Mouse (Mus musculus) heart, embryonic 11.5 days (tissue): ENCODE measurements around the gene Fam168b. TPM values are rescaled to one million over a fixed set of nuclear protein-coding genes. Genes with fewer than 3 reads are reported as not detected.

Experiments used
- ATAC-seq: fragments of 200-750 bp; cut with Nextera tagmentation; replicated peaks from 2 replicates; pipeline ENCODE4 v1.8.0; 2017; ENCODE audit warnings: moderate library complexity; ENCODE audit not compliant: insufficient number of reproducible peaks, low FRiP score, low TSS enrichment
- H3K27ac ChIP-seq: fragments of 300-500 bp; sonication (generic); 2 replicates; pipeline ENCODE4 v1.5.1; 2014; ENCODE audit warnings: mild to moderate bottlenecking, low read depth, low read length
- H3K27me3 ChIP-seq: fragments of 300-500 bp; sonication (generic); 2 replicates; pipeline ENCODE4 v1.6.1; 2014; ENCODE audit warnings: mild to moderate bottlenecking, low read length, mixed read lengths; ENCODE audit not compliant: control insufficient read depth, insufficient read depth
- H3K36me3 ChIP-seq: fragments of 300-500 bp; sonication (generic); 2 replicates; pipeline ENCODE4 v1.6.1; 2014; ENCODE audit warnings: mild to moderate bottlenecking, low read length, moderate library complexity, mixed read lengths; ENCODE audit not compliant: control insufficient read depth, insufficient read depth
- H3K4me1 ChIP-seq: fragments of 300-500 bp; sonication (generic); 2 replicates; pipeline ENCODE4 v1.6.1; 2014; ENCODE audit warnings: low read length; ENCODE audit not compliant: control insufficient read depth, insufficient read depth
- H3K4me2 ChIP-seq: fragments of 300-500 bp; sonication (generic); 2 replicates; pipeline ENCODE4 v1.6.1; 2014; ENCODE audit warnings: mild to moderate bottlenecking, moderate library complexity
- H3K4me3 ChIP-seq: fragments of 300-500 bp; sonication (generic); 2 replicates; pipeline ENCODE4 v1.5.1; 2014; ENCODE audit warnings: low read depth, low read length
- H3K9ac ChIP-seq: fragments of 300-500 bp; sonication (generic); 2 replicates; pipeline ENCODE4 v1.6.1; 2014; ENCODE audit warnings: mild to moderate bottlenecking, low read depth, low read length, moderate library complexity
- H3K9me3 ChIP-seq: fragments of 300-500 bp; sonication (generic); replicated peaks from 2 replicates; pipeline ENCODE4 v1.6.1; 2016; ENCODE audit warnings: low read length; ENCODE audit not compliant: control insufficient read depth
- WGBS: fragments of 180-500 bp; shearing (Covaris S2); extraction: QIAGEN DNeasy Blood & Tissue Kit; methylation state at CpG from one replicate; pipeline ENCODE4 v1.1.7; 2014; ENCODE audit not compliant: insufficient replicate concordance; 5-methylcytosine and 5-hydroxymethylcytosine counted together
- polyA plus RNA-seq: library from polyadenylated mRNA; unstranded; fragments of >200 nt; fragmentation: Nextera tagmentation; extraction: Ambion mirVana; gene quantifications from 2 replicates; pipeline ENCODE4 v1.2.1, GENCODE M21; 2014

Gene Fam168b
- polyA plus RNA-seq, 1 experiment from 2014 or later: 33.0 TPM

GRCm38 (mm10) chr1:34858671-34859070, 15.8 kb upstream of the Fam168b start:
- Histone ChIP-seq H3K4me3 (no peak overlapping the region), H3K4me1 (peaks cover 4% of the 10 kb centered on the region; the same call in 1 of the 2 replicates), H3K9ac (no peak overlapping the region), H3K9me3 (no peaks in the 10 kb centered on the region), H3K36me3 (no peaks in the 10 kb centered on the region), H3K4me2 (no peak overlapping the region), H3K27ac (no peak overlapping the region), H3K27me3 (no peaks in the 10 kb centered on the region)
- WGBS: 68% methylated on average over 5 of the region's 5 CpGs
- no peak for ATAC-seq

DNA sequence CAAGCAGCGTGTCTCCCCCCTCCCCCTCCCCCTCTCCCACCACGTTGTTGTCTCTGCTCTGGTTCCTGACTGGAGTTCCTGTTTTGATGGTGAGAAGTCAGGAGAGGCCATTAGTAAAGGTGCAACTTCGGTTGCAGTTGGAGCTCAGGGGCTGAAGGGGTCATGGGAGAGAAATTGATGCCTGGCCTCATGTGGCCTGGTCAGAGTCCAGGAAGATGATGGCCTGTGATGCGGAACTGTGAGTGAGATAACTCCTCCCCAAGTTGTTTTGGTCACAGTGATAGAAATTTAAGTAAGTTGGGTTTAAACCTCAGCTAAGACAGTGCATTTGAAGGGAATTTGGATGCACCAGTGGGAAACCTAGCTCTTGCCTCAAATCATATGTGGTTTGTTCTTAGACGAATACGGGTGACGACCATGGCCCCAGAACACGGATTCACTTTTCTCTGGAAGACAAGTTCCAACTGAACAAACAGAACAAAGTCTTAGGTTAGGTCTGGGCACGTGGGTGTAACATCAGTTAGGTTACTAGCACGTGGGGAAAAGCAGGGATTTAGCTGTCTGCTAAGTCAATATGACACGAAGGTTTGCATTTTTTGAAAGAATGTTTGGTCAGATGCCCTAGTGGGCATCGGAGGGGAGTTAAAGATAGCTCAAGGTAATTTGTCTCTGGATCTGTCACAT, 12.3 kb upstream of the Fam168b start:
- no peak overlapping the region for H3K4me3 ChIP-seq
- ATAC-seq: no peak
- no peak overlapping the region for H3K4me2 ChIP-seq
- no peaks in the 10 kb centered on the region for H3K36me3 ChIP-seq
- H3K9me3 ChIP-seq: no peaks in the 10 kb centered on the region
- peaks cover 11% of the 10 kb centered on the region for H3K4me1 ChIP-seq
- H3K9ac ChIP-seq: no peak overlapping the region
- 74% methylated on average over 12 of the region's 12 CpGs for WGBS
- H3K27ac ChIP-seq: no peak overlapping the region
- no peaks in the 10 kb centered on the region for H3K27me3 ChIP-seq

GRCm38 (mm10) chr1:34853786-34854185, 10.9 kb upstream of the Fam168b start:
- H3K27ac ChIP-seq: no peak overlapping the region
- ATAC-seq: no peak
- H3K4me2 ChIP-seq: no peak overlapping the region
- no peaks in the 10 kb centered on the region for H3K36me3 ChIP-seq
- H3K9ac ChIP-seq: no peak overlapping the region
- H3K4me3 ChIP-seq: no peak overlapping the region
- WGBS: 89% methylated on average over 2 of the region's 2 CpGs
- no peaks in the 10 kb centered on the region for H3K9me3 ChIP-seq
- peaks cover 11% of the 10 kb centered on the region for H3K4me1 ChIP-seq
- no peaks in the 10 kb centered on the region for H3K27me3 ChIP-seq

DNA sequence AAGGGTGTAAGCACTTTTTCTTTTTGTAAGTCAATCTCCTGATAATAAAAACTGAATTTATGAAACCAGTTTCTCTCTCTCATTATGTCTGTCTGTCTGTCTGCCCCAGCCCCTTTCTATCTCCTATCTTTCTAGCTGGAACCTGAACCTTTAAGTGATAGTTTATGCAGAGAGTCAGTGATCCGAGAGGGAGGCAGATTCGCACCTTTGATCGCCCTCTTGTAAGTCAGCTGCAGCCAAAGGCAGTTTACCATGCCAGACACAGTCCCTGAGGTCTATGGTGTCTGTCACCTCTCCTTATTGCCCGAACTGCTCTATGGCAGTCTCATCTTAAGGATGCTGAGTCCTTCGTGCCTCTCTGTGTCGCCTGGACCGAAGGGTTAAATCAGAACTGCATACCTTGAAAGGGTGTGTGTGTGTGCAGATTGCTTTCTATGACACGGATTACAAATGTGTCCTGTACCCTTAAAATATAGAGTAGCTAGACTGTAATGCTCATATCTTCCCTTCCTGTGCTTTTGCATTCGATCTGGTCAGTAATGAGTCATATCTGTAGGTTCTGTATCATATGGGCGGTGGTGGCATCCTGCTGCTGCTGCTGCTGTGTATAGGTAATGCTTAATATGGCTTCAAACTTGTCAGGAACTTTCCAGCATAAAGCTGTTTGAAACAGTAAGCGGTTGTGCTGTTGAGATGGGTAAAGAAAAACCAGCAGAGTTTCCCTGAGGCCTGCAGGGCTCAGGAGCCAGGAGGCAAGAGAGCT, 9.4 kb upstream of the Fam168b start:
- H3K36me3 ChIP-seq: no peaks in the 10 kb centered on the region
- no peak overlapping the region for H3K9ac ChIP-seq
- WGBS: 77% methylated on average over 11 of the region's 11 CpGs
- H3K27me3 ChIP-seq: no peaks in the 10 kb centered on the region
- no peak for ATAC-seq
- H3K4me3 ChIP-seq: no peak overlapping the region
- peaks cover 11% of the 10 kb centered on the region for H3K4me1 ChIP-seq
- H3K4me2 ChIP-seq: peak overlapping the region; percentile 24
- H3K9me3 ChIP-seq: no peaks in the 10 kb centered on the region
- H3K27ac ChIP-seq: peak overlapping the region; percentile 69; the same call in 1 of the 2 replicates

DNA sequence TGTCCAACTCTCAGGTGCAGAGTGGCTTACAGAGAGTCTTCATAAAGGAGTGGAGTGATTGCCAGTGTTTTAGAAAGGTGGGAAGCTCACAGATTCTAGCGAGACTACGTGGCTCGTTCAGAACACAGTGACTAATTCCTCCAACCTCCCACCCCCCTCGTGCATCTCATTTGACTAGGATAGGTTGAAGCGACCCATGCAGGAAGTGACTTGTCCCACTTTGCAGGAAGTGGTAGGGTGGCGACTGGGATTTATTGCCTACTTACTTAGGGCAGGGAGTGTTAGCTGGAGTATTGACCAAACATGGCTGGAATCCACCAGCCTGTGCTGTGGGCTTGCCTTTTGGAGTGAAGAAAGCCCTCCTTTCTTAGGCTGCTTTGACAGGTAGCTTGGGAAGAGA, 8.7 kb upstream of the Fam168b start:
- no peaks in the 10 kb centered on the region for H3K9me3 ChIP-seq
- H3K27ac ChIP-seq: no peak overlapping the region
- 62% methylated on average over 6 of the region's 6 CpGs for WGBS
- H3K4me3 ChIP-seq: no peak overlapping the region
- peaks cover 11% of the 10 kb centered on the region for H3K4me1 ChIP-seq
- ATAC-seq: no peak
- no peak overlapping the region for H3K9ac ChIP-seq
- H3K36me3 ChIP-seq: no peaks in the 10 kb centered on the region
- H3K4me2 ChIP-seq: no peak overlapping the region; the same call in 1 of the 2 replicates
- no peaks in the 10 kb centered on the region for H3K27me3 ChIP-seq

GRCm38 (mm10) chr1:34850343-34851136, 7.7 kb upstream of the Fam168b start:
- Histone ChIP-seq H3K4me1 (peaks cover 11% of the 10 kb centered on the region), H3K9me3 (no peaks in the 10 kb centered on the region), H3K27me3 (no peaks in the 10 kb centered on the region), H3K4me3 (peak overlapping the region; percentile 78), H3K36me3 (no peaks in the 10 kb centered on the region), H3K27ac (no peak overlapping the region), H3K4me2 (peak overlapping the region; percentile 89), H3K9ac (peak overlapping the region; percentile 87)
- 43% methylated on average over 11 of the region's 11 CpGs for WGBS
- no peak; the same call in 1 of the 2 replicates for ATAC-seq

DNA sequence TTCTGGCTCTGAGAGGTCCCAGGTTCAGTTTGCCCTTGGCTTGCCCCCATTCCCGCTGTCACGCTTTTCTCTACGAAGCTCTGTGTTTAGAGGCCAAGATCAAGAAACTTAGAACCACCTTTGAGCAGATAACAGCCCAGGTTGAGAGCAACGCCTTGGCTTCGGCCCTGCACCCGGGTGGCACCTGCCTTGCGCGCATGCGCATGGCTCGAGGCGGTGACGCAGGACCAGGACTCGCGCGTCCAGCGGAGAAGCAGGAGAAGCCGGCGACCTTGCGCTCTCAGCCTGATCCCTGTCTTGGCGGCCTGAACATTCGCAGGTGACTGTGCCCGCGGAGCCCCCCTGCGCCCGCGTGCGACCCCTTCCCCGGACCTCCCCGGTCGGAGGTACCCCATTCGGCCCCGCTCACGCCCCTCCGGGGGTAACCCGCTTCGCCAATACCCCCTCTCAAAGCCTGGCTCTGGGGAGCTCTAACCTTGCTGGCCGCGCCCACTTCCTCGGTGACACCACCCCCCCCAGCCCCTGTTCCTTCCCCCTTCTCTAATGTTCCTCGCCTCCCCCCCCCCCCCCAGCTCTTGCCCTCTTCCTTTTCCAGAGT, 7.0 kb upstream of the Fam168b start, which contains the start of gene Plekhb2:
Gene Plekhb2, plus strand, starts transcription at position 232 of the 598 bp plus-strand sequence.
- peak within 1 kb of the TSS; percentile 78 for H3K4me3 ChIP-seq
- peak within 1 kb of the TSS; percentile 87 for H3K9ac ChIP-seq
- ATAC-seq: peak; percentile 82
- no peaks in the 10 kb centered on the region for H3K36me3 ChIP-seq
- H3K4me1 ChIP-seq: peaks cover 11% of the 10 kb centered on the region
- H3K4me2 ChIP-seq: peak within 1 kb of the TSS; percentile 89
- no peaks in the 10 kb centered on the region for H3K27me3 ChIP-seq
- WGBS: under 1% methylated on average over 39 of the region's 40 CpGs
- no peaks in the 10 kb centered on the region for H3K9me3 ChIP-seq
- peak within 1 kb of the TSS; percentile 10; the same call in 1 of the 2 replicates for H3K27ac ChIP-seq

DNA sequence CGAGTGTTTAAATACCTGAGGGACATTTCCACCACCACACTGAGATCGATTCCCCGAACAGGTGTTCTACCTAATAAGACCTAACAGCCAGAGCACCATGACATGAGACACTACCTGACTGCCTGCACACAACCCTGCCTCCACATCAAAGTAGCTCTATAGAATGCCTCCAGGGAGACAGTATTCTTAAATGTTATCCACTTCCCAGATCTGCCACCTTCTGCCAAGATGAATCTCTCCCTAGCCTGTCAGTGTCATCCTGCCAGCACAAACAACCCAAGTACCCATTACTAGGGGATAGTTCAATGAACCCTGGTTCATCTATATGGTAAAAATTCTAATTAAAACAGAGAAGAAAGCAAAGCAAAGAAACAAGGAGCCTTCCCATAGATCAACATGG, 4.2 kb upstream of the Fam168b start:
- 75% methylated on average over 3 of the region's 3 CpGs for WGBS
- Histone ChIP-seq H3K27ac (no peak overlapping the region), H3K4me2 (no peak overlapping the region), H3K4me3 (no peak overlapping the region), H3K36me3 (no peaks in the 10 kb centered on the region), H3K9ac (no peak overlapping the region), H3K4me1 (peaks cover 9% of the 10 kb centered on the region), H3K27me3 (no peaks in the 10 kb centered on the region), H3K9me3 (no peaks in the 10 kb centered on the region)
- ATAC-seq: no peak
